In the genomic region with DNA sequence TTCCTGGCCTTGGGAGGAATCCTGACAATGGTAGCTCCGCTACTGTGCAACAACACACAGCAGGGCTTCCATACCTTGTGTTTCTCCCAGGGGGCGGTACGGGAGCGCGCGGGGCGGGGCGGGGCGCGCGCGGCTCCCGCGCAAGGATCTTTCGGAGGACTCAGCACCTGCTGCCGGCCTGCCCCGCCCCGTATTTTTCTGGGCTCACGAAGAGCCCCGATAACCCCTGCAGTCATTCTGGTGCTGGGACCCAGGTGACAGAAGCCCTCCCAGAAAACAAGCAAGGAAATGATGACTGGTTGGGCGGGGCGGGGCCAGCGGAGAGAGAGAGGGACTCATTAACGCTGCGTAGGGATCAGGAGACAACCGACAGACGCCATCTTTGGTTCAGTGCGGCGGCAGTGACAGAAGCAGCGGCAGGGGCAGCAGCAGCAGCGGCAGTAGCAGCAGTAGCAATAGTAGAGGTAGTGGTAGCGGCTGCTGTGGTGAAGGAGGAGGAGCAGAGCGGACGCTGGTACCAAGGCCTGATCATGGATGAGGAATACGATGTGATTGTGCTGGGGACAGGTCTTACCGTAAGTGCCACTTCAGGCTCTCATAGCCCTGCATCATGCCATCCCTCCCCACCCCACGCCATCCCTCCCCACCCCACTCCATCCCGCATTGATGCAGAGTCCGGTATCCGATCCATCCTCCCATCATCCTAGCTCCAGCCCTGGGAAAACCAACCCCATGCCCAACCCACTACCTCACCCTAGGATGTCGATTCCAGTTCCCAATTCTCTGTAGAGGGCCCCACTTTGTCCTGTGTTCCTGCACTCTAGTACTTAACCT, we compare ENCODE assay signal across 7 mouse cellular contexts. TPM values are rescaled to one million over a fixed set of nuclear protein-coding genes. Genes with fewer than 3 reads are reported as not detected.
A peak's percentile ranks its signal among the peaks of the same experiment; 100 is the strongest.
DNase-seq lines count a peak whose midpoint lies in the region; ATAC-seq lines count a peak whose summit lies in the region.

TSS of gene Gdi1 (plus strand) at position 132 of the 834 bp plus-strand sequence.

- H3K9me3 ChIP-seq in embryonic facial prominence, embryonic 10.5 days: no peaks in the 10 kb centered on the region
- no peaks in the 10 kb centered on the region for H3K9me3 ChIP-seq in limb, embryonic 11.5 days (ENCODE audit: control insufficient read depth, low read length)
- 0 out of 2 replicates have a peak, but pooled peaks cover 2% of the 10 kb centered on the region for H3K9me3 ChIP-seq in midbrain, embryonic 13.5 days

- no peaks in the 10 kb centered on the region for H3K27me3 ChIP-seq in embryonic facial prominence, embryonic 10.5 days (replicated peaks; ENCODE audit: low read depth, poor library complexity, severe bottlenecking)
- H3K27me3 ChIP-seq in limb, embryonic 11.5 days (ENCODE audit: control insufficient read depth, insufficient read depth, low read length): no peaks in the 10 kb centered on the region
- H3K27me3 ChIP-seq in midbrain, embryonic 13.5 days: no peaks in the 10 kb centered on the region

- H3K4me1 ChIP-seq in embryonic facial prominence, embryonic 10.5 days: peaks cover 11% of the 10 kb centered on the region
- no peaks in the 10 kb centered on the region for H3K4me1 ChIP-seq in limb, embryonic 11.5 days (ENCODE audit: control insufficient read depth, insufficient read depth, low read length)
- peaks cover 38% of the 10 kb centered on the region for H3K4me1 ChIP-seq in midbrain, embryonic 13.5 days (replicated peaks)

- DNase-seq in adrenal gland, postnatal 10 days: peak; percentile 80
- peak; percentile 85 for DNase-seq in embryonic facial prominence, embryonic 10.5 days (ENCODE audit: low spot score)
- DNase-seq in kidney, adult 11 months: peak; percentile 68
- DNase-seq in limb, embryonic 11.5 days (ENCODE audit: low spot score): peak; percentile 84
- peak; percentile 75 for DNase-seq in spleen, adult 12 weeks (ENCODE audit: low spot score)

- 19% methylated on average over 41 of the region's 41 CpGs for WGBS in embryonic facial prominence, embryonic 10.5 days
- WGBS in limb, embryonic 11.5 days: 24% methylated on average over 40 of the region's 41 CpGs
- 26% methylated on average over 41 of the region's 41 CpGs for WGBS in midbrain, embryonic 13.5 days

- peak; percentile 88 for ATAC-seq in granulocyte monocyte progenitor cell, adult 5-6 weeks (replicated peaks; ENCODE audit: poor library complexity, severe bottlenecking)
- ATAC-seq in limb, embryonic 11.5 days (ENCODE audit: insufficient number of reproducible peaks, low FRiP score, low TSS enrichment, low read depth): peak; percentile 76
- peak; percentile 84 for ATAC-seq in midbrain, embryonic 13.5 days

- peak within 1 kb of the TSS; percentile 74 for H3K4me2 ChIP-seq in limb, embryonic 11.5 days (ENCODE audit: low read depth, severe bottlenecking)
- H3K4me2 ChIP-seq in midbrain, embryonic 13.5 days (replicated peaks): peak within 1 kb of the TSS; percentile 74

- peak within 1 kb of the TSS; percentile 63 for H3K9ac ChIP-seq in limb, embryonic 11.5 days (ENCODE audit: low read length)
- peak within 1 kb of the TSS; percentile 82 for H3K9ac ChIP-seq in midbrain, embryonic 13.5 days (replicated peaks)

- H3K4me3 ChIP-seq in embryonic facial prominence, embryonic 10.5 days: peak within 1 kb of the TSS; percentile 68
- H3K4me3 ChIP-seq in limb, embryonic 11.5 days (ENCODE audit: low read depth, low read length): peak within 1 kb of the TSS; percentile 54
- peak within 1 kb of the TSS; percentile 62 for H3K4me3 ChIP-seq in midbrain, embryonic 13.5 days (replicated peaks)

- H3K27ac ChIP-seq in embryonic facial prominence, embryonic 10.5 days (replicated peaks): peak within 1 kb of the TSS; percentile 91
- H3K27ac ChIP-seq in limb, embryonic 11.5 days (replicated peaks; ENCODE audit: low read depth, low read length): peak within 1 kb of the TSS; percentile 68; the same call in 1 of the 2 replicates
- peak within 1 kb of the TSS; percentile 95 for H3K27ac ChIP-seq in midbrain, embryonic 13.5 days

- peaks cover 79% of the 10 kb centered on the region for H3K36me3 ChIP-seq in embryonic facial prominence, embryonic 10.5 days (replicated peaks)
- 0 out of 2 replicates have a peak, but pooled peaks cover 4% of the 10 kb centered on the region for H3K36me3 ChIP-seq in limb, embryonic 11.5 days (ENCODE audit: control insufficient read depth, insufficient read depth, low read length)
- peaks cover 67% of the 10 kb centered on the region for H3K36me3 ChIP-seq in midbrain, embryonic 13.5 days

RNA-seq across cellular contexts. Expression of gene Gdi1, which starts in this region (rescaled TPM):
- total RNA-seq in adrenal gland, postnatal 10 days (2021): 100 to 1,000 TPM; 135 to 153 TPM
- polyA plus RNA-seq in embryonic facial prominence, embryonic 10.5 days (2016; fragmentation: Nextera tagmentation; extraction: Ambion mirVana): 231 and 251 TPM in 2 replicates
- 70.7 and 101 TPM in 2 replicates for total RNA-seq in granulocyte monocyte progenitor cell, adult 5-6 weeks (2014; fragmentation: Nextera tagmentation)
- 15.4 and 20.4 TPM in 2 replicates for total RNA-seq in granulocyte monocyte progenitor cell, adult 5-6 weeks (2017)
- polyA plus RNA-seq in limb, embryonic 11.5 days (2014; fragmentation: Nextera tagmentation; extraction: Ambion mirVana): 176 and 207 TPM in 2 replicates
- 1,006 and 1,051 TPM in 2 replicates for polyA plus RNA-seq in midbrain, embryonic 13.5 days (2015; fragmentation: Nextera tagmentation; extraction: Ambion mirVana)

Comparison
In these comparisons a context has a peak if more than half of its experiments do, and no peak if none do; other contexts are left out.
1. Peak in every context shown above with its lines: DNase-seq, ATAC-seq, H3K4me3 ChIP-seq and H3K27ac ChIP-seq.